Mouse (Mus musculus) ovary, postnatal 10 days (tissue): ENCODE results near the gene Mrpl24.
A peak's percentile ranks its signal among the peaks of the same experiment; 100 is the strongest.

Experiments
- DNase-seq: peaks from one replicate; pipeline ENCODE4 v3.0.0; 2022; ENCODE audit warnings: low spot score

Mrpl24 gene

GRCm38 (mm10) chr3:87947056-87947810 is 27.9 kb downstream of the Mrpl24 start:
- DNase-seq = no peak

GRCm38 (mm10) chr3:87947811-87948199 is 28.5 kb downstream of the Mrpl24 start:
- no peak for DNase-seq

GRCm38 (mm10) chr3:87948378-87949265 is 29.3 kb downstream of the Mrpl24 start, which contains the start of gene Crabp2:
Crabp2 (plus strand) TSS chr3:87948666.
- no peak for DNase-seq

- no peak for DNase-seq
These were observed 30.1 kb downstream of the Mrpl24 start for GRCm38 (mm10) chr3:87949266-87949954.

- no peak for DNase-seq
These were observed 30.7 kb downstream of the Mrpl24 start for GRCm38 (mm10) chr3:87949955-87950515.

- no peak for DNase-seq
These were observed 32.6 kb downstream of the Mrpl24 start for GRCm38 (mm10) chr3:87951946-87952345.

GRCm38 (mm10) chr3:87952440-87952839 is 33.1 kb downstream of the Mrpl24 start:
- DNase-seq = no peak

- DNase-seq = no peak
These were observed 38.8 kb downstream of the Mrpl24 start for GRCm38 (mm10) chr3:87958056-87958455.

GRCm38 (mm10) chr3:87958476-87958875 is 39.2 kb downstream of the Mrpl24 start:
- DNase-seq = no peak

GRCm38 (mm10) chr3:87958967-87959366 is 39.7 kb downstream of the Mrpl24 start:
- DNase-seq = no peak

GRCm38 (mm10) chr3:87959371-87959770 is 40.1 kb downstream of the Mrpl24 start:
- DNase-seq = no peak

- DNase-seq = no peak
These were observed 40.9 kb downstream of the Mrpl24 start for GRCm38 (mm10) chr3:87960191-87960585.

GRCm38 (mm10) chr3:87960586-87961191 is 41.4 kb downstream of the Mrpl24 start:
- peak; percentile 71 for DNase-seq

GRCm38 (mm10) chr3:87970184-87970938 is 51.1 kb downstream of the Mrpl24 start:
- DNase-seq = no peak

- DNase-seq = no peak
These were observed 51.7 kb downstream of the Mrpl24 start, which contains the start of gene Nes for GRCm38 (mm10) chr3:87970939-87971488. Nes (plus strand) TSS chr3:87971078.

GRCm38 (mm10) chr3:87971489-87972202 is 52.3 kb downstream of the Mrpl24 start:
- no peak for DNase-seq

- DNase-seq = no peak
These were observed 52.9 kb downstream of the Mrpl24 start for GRCm38 (mm10) chr3:87972203-87972664.

- DNase-seq = no peak
These were observed 53.5 kb downstream of the Mrpl24 start for GRCm38 (mm10) chr3:87972776-87973175.
